Mouse (Mus musculus) thymus, adult 2 months (tissue): ENCODE data around the gene Catsper2. TPM values are rescaled to one million over a fixed set of nuclear protein-coding genes. Genes with fewer than 3 reads are reported as not detected.

ENCODE experiments used
- DNase-seq: peaks from one replicate; pipeline ENCODE4 v3.0.0; 2021
- H3K27ac ChIP-seq: fragments of 200-500 bp; 2 replicates; pipeline ENCODE4 v1.5.1; 2012; ENCODE audit warnings: low read length, control low read depth; ENCODE audit not compliant: control insufficient read depth, insufficient read depth
- H3K27me3 ChIP-seq: fragments of 200-500 bp; 2 replicates; pipeline ENCODE4 v1.6.1; 2012; ENCODE audit warnings: mild to moderate bottlenecking, low read length, moderate library complexity, mixed read lengths; ENCODE audit not compliant: control insufficient read depth, insufficient read depth
- H3K36me3 ChIP-seq: fragments of 200-500 bp; 2 replicates; pipeline ENCODE4 v1.6.1; 2012; ENCODE audit warnings: mild to moderate bottlenecking, low read length, moderate library complexity; ENCODE audit not compliant: control insufficient read depth, insufficient read depth
- H3K4me1 ChIP-seq: fragments of 200-500 bp; replicated peaks from 2 replicates; pipeline ENCODE4 v1.6.1; 2012; ENCODE audit warnings: low read length; ENCODE audit not compliant: control insufficient read depth, insufficient read depth
- H3K4me3 ChIP-seq: fragments of 200-500 bp; 2 replicates; pipeline ENCODE4 v1.5.1; 2012; ENCODE audit warnings: mild to moderate bottlenecking, low read length, control low read depth, moderate library complexity; ENCODE audit not compliant: control insufficient read depth, insufficient read depth
- CTCF ChIP-seq: fragments of 200-500 bp; IDR thresholded peaks from 2 replicates; pipeline ENCODE4 v1.5.1; 2012; ENCODE audit warnings: mild to moderate bottlenecking, control low read depth, low read length, moderate library complexity, borderline replicate concordance; ENCODE audit not compliant: control insufficient read depth, poor library complexity, insufficient read depth; ENCODE audit errors: extremely low read depth
- POLR2A ChIP-seq: fragments of 200-500 bp; IDR thresholded peaks from 2 replicates; pipeline ENCODE4 v1.6.1; 2012; ENCODE audit warnings: mild to moderate bottlenecking, low read length, control low read depth, moderate library complexity; ENCODE audit not compliant: control insufficient read depth, poor library complexity, insufficient read depth; ENCODE audit errors: extremely low read depth
- WGBS: fragments of 180-500 bp; shearing (Covaris S2); methylation state at CpG from one replicate; pipeline ENCODE4 v1.1.7; 2018; 5-methylcytosine and 5-hydroxymethylcytosine counted together
- polyA plus RNA-seq: library from polyadenylated mRNA; depleted of rRNA; stranded (reverse); fragments of >200 nt; gene quantifications from 2 replicates; pipeline ENCODE4 v1.2.3, GENCODE M21; 2012; rRNA removed

Catsper2 gene
- 2.1 and 2.6 TPM in 2 replicates for polyA plus RNA-seq

GRCm38 (mm10) chr2:121413387-121414042, at the start of gene Catsper2, which contains the start of gene Pdia3:
TSS of gene Catsper2 (minus strand) at chr2:121413792.
TSS of gene Pdia3 (plus strand) at chr2:121413775.
- Histone ChIP-seq H3K36me3 (peaks cover 2% of the 10 kb centered on the region; the same call in 1 of the 2 replicates), H3K27ac (peak within 1 kb of the TSS; percentile 62), H3K4me3 (peak within 1 kb of the TSS; percentile 87), H3K27me3 (no peaks in the 10 kb centered on the region), H3K4me1 (peaks cover 7% of the 10 kb centered on the region)
- DNase-seq, result peak; percentile 95
- WGBS, result under 1% methylated on average over 68 of the region's 68 CpGs
- TF ChIP-seq CTCF (peak; percentile 49; the same call in 1 of the 2 replicates), POLR2A (peak; percentile 97)

DNA sequence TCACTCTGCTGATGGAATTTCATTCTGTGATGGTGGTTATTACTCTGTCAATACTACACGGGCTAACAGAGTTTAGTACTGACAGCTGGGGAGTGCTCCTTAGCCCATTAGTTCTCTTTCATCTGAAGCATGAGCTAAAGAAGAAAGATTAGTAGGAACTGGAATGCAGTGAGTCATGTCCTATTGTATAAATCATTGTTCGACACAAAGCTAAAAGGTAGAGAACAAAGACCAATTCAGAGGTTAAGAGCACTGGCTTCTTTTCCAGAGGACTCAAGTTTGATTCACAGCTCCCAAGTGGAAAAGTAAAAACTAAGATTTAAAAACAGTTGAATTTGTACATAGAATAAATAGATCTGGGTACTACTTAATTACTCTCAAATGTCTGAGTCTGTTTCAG, 46.5 kb upstream of the Catsper2 start:
- Histone ChIP-seq H3K27me3 (no peaks in the 10 kb centered on the region), H3K4me3 (no peak overlapping the region), H3K4me1 (peaks cover 5% of the 10 kb centered on the region), H3K27ac (no peak overlapping the region), H3K36me3 (peaks cover 8% of the 10 kb centered on the region; the same call in 1 of the 2 replicates)
- 91% methylated on average over 2 of the region's 2 CpGs for WGBS
- DNase-seq, result no peak
- TF ChIP-seq CTCF (no peak), POLR2A (no peak)

DNA sequence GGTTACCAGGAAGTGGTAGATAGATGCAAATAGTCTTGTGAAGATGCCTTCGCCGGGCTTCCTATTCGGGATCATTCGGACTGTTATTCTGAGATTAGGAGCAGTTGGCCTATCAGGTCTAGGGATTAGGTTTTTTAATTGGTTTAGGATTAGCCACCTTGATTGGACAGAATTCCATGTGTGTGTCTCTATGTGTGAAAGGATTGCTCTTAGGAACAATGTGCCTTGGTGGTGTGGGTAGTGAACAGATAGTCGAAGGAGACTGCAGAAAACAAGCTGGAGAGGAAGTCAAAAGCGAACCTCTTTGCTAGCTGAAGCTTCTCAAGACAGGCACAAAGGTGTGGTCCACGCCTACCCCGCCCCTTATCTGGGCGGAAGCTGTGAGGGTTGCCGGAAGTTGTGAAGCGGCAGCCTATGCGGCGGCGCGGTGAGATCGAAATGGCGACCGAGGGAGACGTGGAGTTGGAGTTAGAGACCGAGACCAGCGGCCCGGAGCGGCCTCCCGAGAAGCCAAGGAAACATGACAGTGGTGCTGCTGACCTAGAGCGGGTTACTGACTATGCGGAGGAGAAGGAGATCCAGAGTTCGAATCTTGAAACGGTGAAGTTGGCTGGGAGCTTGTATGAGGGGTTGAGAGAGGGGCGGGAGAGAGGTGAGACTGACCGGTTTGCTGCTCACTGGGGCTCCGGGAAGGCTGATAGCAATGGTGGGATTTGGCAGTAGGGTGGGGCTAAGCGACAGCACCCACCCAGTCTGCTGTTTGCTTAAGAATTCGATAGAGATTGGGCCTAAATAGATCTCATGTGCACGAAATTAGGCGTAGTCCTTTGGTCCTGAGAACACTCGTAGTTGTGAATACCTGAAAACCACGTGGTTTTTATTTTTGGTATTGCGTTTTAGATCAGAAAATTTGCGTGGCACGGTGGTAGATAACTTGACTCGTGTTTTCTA, 43.4 kb upstream of the Catsper2 start, which contains the start of gene Serinc4:
TSS of gene Serinc4 (minus strand) at position 90 of the 951 bp plus-strand sequence.
- H3K27me3 ChIP-seq, result no peaks in the 10 kb centered on the region
- H3K4me1 ChIP-seq, result peaks cover 5% of the 10 kb centered on the region
- peak within 1 kb of the TSS; percentile 57; the same call in 1 of the 2 replicates for H3K27ac ChIP-seq
- H3K36me3 ChIP-seq, result peaks cover 8% of the 10 kb centered on the region; the same call in 1 of the 2 replicates
- DNase-seq, result peak; percentile 90
- TF ChIP-seq CTCF (no peak), POLR2A (no peak; the same call in 1 of the 2 replicates)
- 5% methylated on average over 41 of the region's 41 CpGs for WGBS
- H3K4me3 ChIP-seq, result peak within 1 kb of the TSS; percentile 85

DNA sequence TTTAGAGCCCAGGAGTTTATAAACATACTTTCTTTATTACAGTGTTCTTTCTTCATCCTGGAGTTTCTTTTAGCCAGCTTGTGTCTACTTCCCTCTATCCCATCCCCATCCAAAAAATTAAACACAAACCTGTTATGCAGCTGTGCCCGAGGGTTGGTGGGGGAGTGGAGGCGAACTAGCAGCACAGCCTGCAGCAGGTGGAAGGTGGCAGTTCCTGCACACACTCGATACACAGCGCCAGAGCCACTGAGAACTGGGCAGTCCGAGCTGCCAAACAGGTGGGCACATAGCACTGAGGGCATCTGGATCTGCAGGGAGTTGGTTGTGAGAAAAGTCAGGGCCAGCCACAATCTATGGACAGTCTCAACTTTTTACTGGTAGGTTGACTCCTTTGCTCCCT, 41.9 kb upstream of the Catsper2 start:
- Histone ChIP-seq H3K27me3 (no peaks in the 10 kb centered on the region), H3K27ac (no peak overlapping the region), H3K36me3 (peaks cover 8% of the 10 kb centered on the region; the same call in 1 of the 2 replicates), H3K4me1 (peaks cover 6% of the 10 kb centered on the region), H3K4me3 (no peak overlapping the region)
- WGBS, result 93% methylated on average over 5 of the region's 5 CpGs
- no peak for DNase-seq
- TF ChIP-seq CTCF, result no peak
- no peak for TF ChIP-seq POLR2A

DNA sequence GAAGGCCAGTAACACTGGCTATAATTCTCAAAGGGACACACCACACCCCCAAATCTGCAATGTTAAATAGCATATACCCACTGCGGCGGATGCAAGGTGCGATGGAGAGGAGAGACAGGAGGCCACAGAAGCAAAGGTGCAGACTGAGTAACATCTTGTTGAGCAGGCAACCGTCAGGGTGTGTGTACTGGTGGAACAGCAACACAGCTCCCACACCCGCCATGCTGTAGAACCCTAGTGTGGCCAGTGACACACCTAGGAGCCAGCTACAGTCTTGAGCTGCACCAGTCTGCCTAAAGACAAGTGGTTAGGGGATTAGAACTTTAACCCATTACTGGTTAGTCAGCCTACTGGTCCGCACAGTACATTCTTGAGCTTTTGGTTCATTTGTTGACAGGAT, 40.3 kb upstream of the Catsper2 start:
- no peak for TF ChIP-seq CTCF
- TF ChIP-seq POLR2A, result no peak
- no peak overlapping the region for H3K27ac ChIP-seq
- H3K4me3 ChIP-seq, result no peak overlapping the region
- no peak for DNase-seq
- WGBS, result 97% methylated on average over 6 of the region's 6 CpGs
- no peaks in the 10 kb centered on the region for H3K27me3 ChIP-seq
- peaks cover 12% of the 10 kb centered on the region for H3K4me1 ChIP-seq
- peaks cover 7% of the 10 kb centered on the region; the same call in 1 of the 2 replicates for H3K36me3 ChIP-seq

DNA sequence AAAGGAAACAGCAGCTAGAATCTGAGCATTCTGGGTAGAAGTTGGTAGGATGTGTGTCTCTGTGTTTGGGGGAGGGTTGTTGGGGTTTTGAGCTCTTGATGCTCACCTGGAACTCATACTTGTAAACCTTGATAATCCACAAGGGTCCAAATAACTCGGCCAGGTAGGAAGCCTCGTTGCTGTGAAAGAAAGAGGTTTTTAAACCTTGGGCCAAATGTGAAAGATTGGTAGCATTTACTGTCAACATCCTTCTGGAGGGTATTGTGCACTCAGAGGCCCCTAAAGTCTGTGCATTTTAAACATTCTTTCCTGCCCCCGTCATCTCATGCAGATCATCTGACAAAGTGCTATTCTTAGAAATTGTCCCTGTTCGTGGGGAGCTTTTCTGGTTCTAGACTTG, 39.4 kb upstream of the Catsper2 start, which contains the start of gene Hypk:
TSS of gene Hypk (plus strand) at position 301 of the 400 bp plus-strand sequence.
- Histone ChIP-seq H3K4me3 (no peak within 1 kb of the TSS), H3K36me3 (no peaks in the 10 kb centered on the region), H3K27me3 (no peaks in the 10 kb centered on the region), H3K27ac (no peak within 1 kb of the TSS), H3K4me1 (peaks cover 11% of the 10 kb centered on the region)
- no peak for TF ChIP-seq POLR2A
- no peak for TF ChIP-seq CTCF
- WGBS, result 83% methylated on average over 4 of the region's 4 CpGs
- DNase-seq, result no peak
